Mouse (Mus musculus) kidney, adult 9 months (tissue): Measurements from ENCODE around the gene Th.
A peak's percentile ranks its signal among the peaks of the same experiment; 100 is the strongest.

Experiments
- DNase-seq: peaks from one replicate; pipeline ENCODE4 v3.0.0; 2022

Th gene

GRCm38 (mm10) chr7:142899872-142900271 is 31.1 kb downstream of the Th start:
- DNase-seq = no peak

DNA sequence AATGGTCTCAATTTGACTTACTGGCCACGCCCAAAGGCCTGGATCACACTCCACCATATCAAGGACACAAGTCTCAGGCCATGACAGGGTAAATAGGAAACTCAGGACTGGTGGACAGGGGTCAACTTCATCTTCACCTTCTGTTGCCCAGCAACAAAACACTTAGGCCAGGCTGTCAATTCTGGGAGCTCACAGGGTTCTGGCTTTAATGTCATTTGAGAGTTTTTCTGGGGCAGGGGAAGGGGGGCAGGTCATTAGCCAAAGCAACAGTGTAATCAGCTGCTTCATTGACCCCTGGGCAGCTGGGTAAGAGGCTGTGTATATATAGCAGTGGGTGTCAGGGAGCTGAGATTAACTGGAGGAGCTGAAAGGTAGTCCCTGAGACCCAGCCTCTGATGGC is 33.5 kb downstream of the Th start:
- no peak for DNase-seq

GRCm38 (mm10) chr7:142895901-142896665 is 34.8 kb downstream of the Th start:
- no peak for DNase-seq

DNA sequence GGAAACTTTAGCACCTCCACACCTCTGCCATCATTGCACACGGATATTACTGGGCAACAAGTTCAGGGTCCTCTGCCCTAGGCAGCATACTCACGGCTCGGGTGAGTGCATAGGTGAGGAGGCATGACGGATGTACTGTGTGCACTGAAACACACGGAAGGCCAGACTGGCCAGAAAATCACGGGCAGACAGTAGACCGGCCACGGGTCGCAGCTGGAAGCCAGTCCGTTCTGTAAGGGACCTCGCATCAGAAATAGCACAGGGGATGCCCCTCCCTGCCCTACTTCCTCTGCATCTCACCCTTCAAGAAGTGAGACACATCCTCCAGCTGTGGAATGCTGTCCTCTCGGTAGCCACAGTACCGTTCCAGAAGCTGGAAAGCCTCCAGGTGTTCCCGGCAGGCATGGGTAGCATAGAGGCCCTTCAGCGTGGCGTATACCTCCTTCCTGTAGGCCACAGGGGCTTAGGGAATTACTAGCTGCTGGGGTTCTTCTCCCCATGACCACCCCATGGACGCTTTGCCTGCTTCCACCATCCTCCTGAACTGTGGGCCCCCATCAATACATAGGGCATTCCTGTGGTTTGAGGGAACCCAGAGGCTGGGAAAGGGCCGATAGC is 35.6 kb downstream of the Th start:
- no peak for DNase-seq

DNA sequence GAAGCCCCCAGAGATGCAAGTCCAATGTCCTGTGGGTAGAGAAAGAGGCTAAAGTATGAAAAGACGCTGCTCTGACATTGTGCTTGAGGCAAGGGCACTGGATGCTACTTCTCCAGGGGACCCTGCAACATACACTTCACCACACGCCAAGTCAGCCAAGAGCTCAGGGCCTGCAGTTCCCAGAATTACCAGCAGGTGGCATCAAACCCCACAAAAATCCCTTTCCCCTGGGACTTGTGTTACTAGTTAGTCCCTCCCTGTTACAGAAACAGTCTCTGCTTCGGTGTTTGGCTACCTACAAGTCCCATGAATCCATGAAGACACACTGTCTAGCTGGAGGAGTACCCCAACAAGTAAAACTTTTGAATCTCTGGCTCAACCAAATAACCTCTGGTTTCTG is 36.3 kb downstream of the Th start:
- peak; percentile 82 for DNase-seq

GRCm38 (mm10) chr7:142893721-142894639 is 36.9 kb downstream of the Th start:
- DNase-seq = no peak

GRCm38 (mm10) chr7:142893296-142893695 is 37.6 kb downstream of the Th start:
- DNase-seq = no peak

DNA sequence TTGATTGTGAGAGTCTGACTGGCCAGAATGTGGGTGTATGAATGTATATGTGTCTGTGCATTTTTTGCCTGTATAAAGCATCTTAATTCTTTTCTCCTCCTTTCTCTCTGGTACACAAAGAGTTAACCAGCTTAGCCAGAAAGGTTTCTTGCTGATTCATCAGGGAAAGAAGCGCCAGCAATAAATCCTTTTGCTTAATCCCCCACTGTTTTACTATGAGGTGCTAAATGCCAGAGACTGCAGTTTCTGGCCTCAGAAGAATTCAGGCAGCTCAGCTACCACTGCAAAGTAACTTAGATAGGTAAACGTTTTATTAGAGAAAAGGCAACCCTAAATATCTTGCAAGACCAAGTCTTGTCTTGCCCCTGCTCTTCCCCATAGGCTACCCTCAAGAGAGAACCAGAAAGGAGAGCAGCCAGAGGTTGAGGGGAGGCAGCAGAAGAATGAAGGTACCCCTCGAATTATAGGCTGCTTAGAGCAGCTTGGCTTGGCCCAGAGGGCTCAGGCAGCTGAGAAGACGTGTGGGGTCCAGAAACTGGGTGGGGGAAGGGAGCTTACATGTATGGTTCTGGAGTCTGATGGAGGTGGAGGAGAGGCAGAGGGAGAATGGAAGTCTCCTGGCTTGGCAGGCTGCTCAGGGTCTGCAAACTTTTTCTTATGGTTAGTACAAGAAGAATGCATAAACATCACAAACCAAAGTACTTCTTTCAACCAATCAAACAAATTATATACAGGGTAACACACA is 61.3 kb downstream of the Th start:
- no peak for DNase-seq

DNA sequence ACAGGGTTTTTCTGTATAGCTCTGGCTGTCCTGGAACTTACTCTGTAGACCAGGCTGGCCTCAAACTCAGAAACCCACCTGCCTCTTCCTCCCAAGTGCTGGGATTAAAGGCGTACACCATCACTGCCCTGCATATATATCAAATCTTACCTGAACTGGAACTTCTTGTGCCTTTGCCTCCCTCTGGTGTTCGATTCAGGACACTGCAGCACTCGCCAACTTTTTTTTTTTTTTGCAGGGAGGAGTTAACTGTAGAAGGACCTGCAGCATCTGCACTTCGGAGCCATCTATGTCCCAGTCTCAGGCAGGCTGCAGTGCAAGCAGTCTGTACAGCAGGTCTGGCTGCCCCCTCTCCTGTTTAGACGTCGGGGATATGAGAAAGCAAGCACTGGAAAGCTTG is 80.2 kb downstream of the Th start:
- peak; percentile 43 for DNase-seq
